Mouse (Mus musculus) kidney, postnatal 0 days (tissue): ENCODE results near the gene Rab31. TPM values are rescaled to one million over a fixed set of nuclear protein-coding genes. Genes with fewer than 3 reads are reported as not detected.

Source experiments
- ATAC-seq: fragments of 200-750 bp; cut with Nextera tagmentation; replicated peaks from 2 replicates; pipeline ENCODE4 v1.8.0; 2017; ENCODE audit warnings: low read depth, moderate number of reproducible peaks, moderate TSS enrichment, moderate library complexity; ENCODE audit not compliant: low FRiP score
- DNase-seq: peaks from one replicate; pipeline ENCODE4 v3.0.0-alpha.2; 2016; ENCODE audit warnings: low spot score
- H3K27ac ChIP-seq: fragments of 300-500 bp; sonication (generic); 2 replicates; pipeline ENCODE4 v1.5.1; 2014; ENCODE audit warnings: mild to moderate bottlenecking
- H3K27me3 ChIP-seq: fragments of 300-500 bp; sonication (generic); 2 replicates; pipeline ENCODE4 v1.6.1; 2014; ENCODE audit warnings: low read length, mixed read lengths; ENCODE audit not compliant: insufficient read depth
- H3K36me3 ChIP-seq: fragments of 300-500 bp; sonication (generic); 2 replicates; pipeline ENCODE4 v1.6.1; 2014; ENCODE audit warnings: low read length, mixed read lengths; ENCODE audit not compliant: insufficient read depth
- H3K4me1 ChIP-seq: fragments of 300-500 bp; sonication (generic); replicated peaks from 2 replicates; pipeline ENCODE4 v1.6.1; 2014; ENCODE audit warnings: antibody characterized with exemption, low read length, mixed read lengths; ENCODE audit not compliant: insufficient read depth
- H3K4me2 ChIP-seq: fragments of 300-500 bp; sonication (generic); 2 replicates; pipeline ENCODE4 v1.6.1; 2014; ENCODE audit warnings: mild to moderate bottlenecking, low read length, moderate library complexity, mixed read lengths
- H3K4me3 ChIP-seq: fragments of 300-500 bp; sonication (generic); replicated peaks from 2 replicates; pipeline ENCODE4 v1.5.1; 2014; ENCODE audit warnings: low read depth, low read length
- H3K9ac ChIP-seq: fragments of 300-500 bp; sonication (generic); 2 replicates; pipeline ENCODE4 v1.6.1; 2014; ENCODE audit warnings: low read depth, low read length
- H3K9me3 ChIP-seq: fragments of 300-500 bp; sonication (generic); replicated peaks from 2 replicates; pipeline ENCODE4 v1.6.1; 2016; ENCODE audit warnings: low read length, inconsistent platforms, mixed read lengths
- CTCF ChIP-seq: IDR thresholded peaks from 2 replicates; pipeline ENCODE4 v1.5.1; 2016; ENCODE audit warnings: antibody characterized with exemption, low read depth, mild to moderate bottlenecking, moderate library complexity
- WGBS: fragments of 180-500 bp; shearing (Covaris S2); extraction: QIAGEN DNeasy Blood & Tissue Kit; methylation state at CpG from one replicate; pipeline ENCODE4 v1.1.7; 2014; 5-methylcytosine and 5-hydroxymethylcytosine counted together
- polyA plus RNA-seq: library from polyadenylated mRNA; unstranded; fragments of >200 nt; fragmentation: Nextera tagmentation; extraction: Ambion mirVana; gene quantifications from 2 replicates; pipeline ENCODE4 v1.2.1, GENCODE M21; 2015

Gene Rab31
- polyA plus RNA-seq: 30.0 and 34.6 TPM in 2 replicates

- Histone ChIP-seq H3K9me3 (no peaks in the 10 kb centered on the region), H3K4me2 (peak within 1 kb of the TSS; percentile 99), H3K4me3 (peak within 1 kb of the TSS; percentile 78), H3K9ac (peak within 1 kb of the TSS; percentile 83), H3K27ac (peak within 1 kb of the TSS; percentile 57), H3K4me1 (peaks cover 25% of the 10 kb centered on the region), H3K27me3 (no peaks in the 10 kb centered on the region), H3K36me3 (no peaks in the 10 kb centered on the region)
- ATAC-seq (peak; percentile 86), DNase-seq (peak; percentile 86)
- no peak for TF ChIP-seq CTCF
- under 1% methylated on average over 73 of the region's 75 CpGs for WGBS
These were observed at the start of gene Rab31 for GRCm38 (mm10) chr17:65771951-65772934. Gene Rab31 (minus strand): TSS chr17:65772752.

DNA sequence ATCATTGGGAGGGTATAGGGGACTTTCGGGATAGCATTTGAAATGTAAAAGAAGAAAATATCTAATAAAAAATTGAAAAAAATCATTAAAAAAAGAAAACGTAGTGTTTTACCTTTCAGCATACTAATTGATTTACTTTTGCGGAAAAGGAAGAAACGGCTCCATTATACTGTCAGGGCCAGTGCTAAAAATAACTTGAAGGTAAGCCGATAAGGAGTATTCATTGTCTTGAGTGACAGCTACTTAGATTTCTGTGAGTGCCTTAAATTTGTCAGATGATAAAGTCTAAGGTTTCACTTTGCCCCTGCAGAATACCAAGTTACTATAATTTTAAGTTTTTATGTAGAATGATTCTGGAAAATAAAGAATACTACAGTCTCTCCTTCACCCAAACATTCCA is 47.6 kb upstream of the Rab31 start:
- no peaks in the 10 kb centered on the region for H3K9me3 ChIP-seq
- 61% methylated on average over 5 of the region's 5 CpGs for WGBS
- H3K9ac ChIP-seq: no peak overlapping the region
- no peak overlapping the region for H3K4me3 ChIP-seq
- H3K4me2 ChIP-seq: no peak overlapping the region
- no peak for DNase-seq
- no peaks in the 10 kb centered on the region for H3K4me1 ChIP-seq
- peaks cover 45% of the 10 kb centered on the region for H3K36me3 ChIP-seq
- H3K27me3 ChIP-seq: no peaks in the 10 kb centered on the region
- no peak for TF ChIP-seq CTCF
- no peak for ATAC-seq
- no peak overlapping the region for H3K27ac ChIP-seq

GRCm38 (mm10) chr17:65813763-65814162 is 41.2 kb upstream of the Rab31 start:
- H3K9me3 ChIP-seq: no peaks in the 10 kb centered on the region
- no peak overlapping the region for H3K4me2 ChIP-seq
- DNase-seq (no peak), ATAC-seq (no peak)
- H3K4me1 ChIP-seq: no peaks in the 10 kb centered on the region
- H3K4me3 ChIP-seq: no peak overlapping the region
- no peak for TF ChIP-seq CTCF
- H3K27me3 ChIP-seq: no peaks in the 10 kb centered on the region
- H3K27ac ChIP-seq: no peak overlapping the region
- peaks cover 58% of the 10 kb centered on the region for H3K36me3 ChIP-seq
- H3K9ac ChIP-seq: no peak overlapping the region
- WGBS: 92% methylated on average over 8 of the region's 8 CpGs

DNA sequence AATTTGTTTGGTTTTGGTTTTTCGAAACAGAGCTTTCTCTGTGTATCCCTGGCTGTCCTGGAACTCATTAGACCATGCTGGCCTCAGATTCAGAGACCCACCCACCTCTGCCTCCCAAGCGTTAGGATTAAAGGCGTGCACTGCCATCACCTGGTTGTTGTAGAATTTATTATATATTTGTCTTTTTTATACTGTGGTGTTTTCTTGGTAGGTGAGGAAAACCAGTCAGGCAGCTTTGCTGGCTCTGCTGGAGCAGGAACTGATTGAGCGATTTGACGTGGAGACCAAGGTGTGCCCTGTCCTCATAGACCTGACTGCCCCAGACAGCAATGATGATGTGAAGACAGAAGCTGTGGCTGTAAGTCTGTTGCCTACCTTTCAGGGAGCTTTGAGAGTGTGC is 38.5 kb upstream of the Rab31 start:
- 65% methylated on average over 5 of the region's 5 CpGs for WGBS

DNA sequence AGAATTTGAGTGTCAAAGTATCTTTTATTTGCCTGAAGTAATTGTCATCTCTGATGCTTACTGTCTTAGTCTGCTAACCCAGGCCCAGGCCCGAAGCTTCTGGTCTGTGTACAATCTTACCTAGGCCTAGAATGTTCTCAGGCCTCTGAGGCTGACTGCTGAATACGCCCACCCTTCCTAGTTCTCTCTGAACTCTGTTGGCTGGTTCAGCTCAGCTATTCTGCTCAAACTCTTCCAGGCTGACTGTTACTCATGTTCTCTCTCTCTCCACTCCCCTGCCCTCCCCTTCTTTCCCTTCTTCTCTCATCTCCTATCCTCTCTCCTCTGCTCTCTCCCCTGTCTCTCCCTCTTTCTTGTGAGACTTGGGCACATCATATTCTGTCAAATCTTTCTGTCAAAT is 33.9 kb upstream of the Rab31 start:
- Histone ChIP-seq H3K9me3 (no peaks in the 10 kb centered on the region), H3K4me3 (no peak overlapping the region), H3K36me3 (0 out of 2 replicates have a peak, but pooled peaks cover 11% of the 10 kb centered on the region), H3K4me1 (no peaks in the 10 kb centered on the region), H3K27ac (no peak overlapping the region), H3K27me3 (no peaks in the 10 kb centered on the region), H3K4me2 (no peak overlapping the region), H3K9ac (no peak overlapping the region)
- no peak for ATAC-seq
- 74% methylated on average over 2 of the region's 2 CpGs for WGBS
- no peak for TF ChIP-seq CTCF
- no peak for DNase-seq

More for the DNA sequence above, 38.5 kb upstream of the Rab31 start:
- Histone ChIP-seq H3K4me1 (no peaks in the 10 kb centered on the region), H3K4me3 (no peak overlapping the region), H3K36me3 (peaks cover 39% of the 10 kb centered on the region), H3K9me3 (no peaks in the 10 kb centered on the region), H3K4me2 (no peak overlapping the region), H3K27ac (no peak overlapping the region), H3K9ac (no peak overlapping the region), H3K27me3 (no peaks in the 10 kb centered on the region)
- DNase-seq (no peak), ATAC-seq (no peak; the same call in 1 of the 2 replicates)
- peak; percentile 35; the same call in 1 of the 2 replicates for TF ChIP-seq CTCF

GRCm38 (mm10) chr17:65805966-65806365 is 33.4 kb upstream of the Rab31 start:
- WGBS: 69% methylated on average over 4 of the region's 4 CpGs

More at GRCm38 (mm10) chr17:65805966-65806365, 33.4 kb upstream of the Rab31 start:
- no peak overlapping the region for H3K9ac ChIP-seq
- no peaks in the 10 kb centered on the region for H3K9me3 ChIP-seq
- DNase-seq (no peak), ATAC-seq (no peak)
- TF ChIP-seq CTCF: no peak
- H3K27me3 ChIP-seq: no peaks in the 10 kb centered on the region
- H3K4me2 ChIP-seq: no peak overlapping the region
- H3K27ac ChIP-seq: no peak overlapping the region
- H3K4me1 ChIP-seq: no peaks in the 10 kb centered on the region
- H3K4me3 ChIP-seq: no peak overlapping the region
- H3K36me3 ChIP-seq: 0 out of 2 replicates have a peak, but pooled peaks cover 8% of the 10 kb centered on the region
